Mouse (Mus musculus) liver, embryonic 11.5 days (tissue): ENCODE measurements around the gene Pan3. TPM values are rescaled to one million over a fixed set of nuclear protein-coding genes. Genes with fewer than 3 reads are reported as not detected.

ENCODE experiments used
- ATAC-seq: fragments of 200-750 bp; cut with Nextera tagmentation; replicated peaks from 2 replicates; pipeline ENCODE4 v1.8.0; 2017; ENCODE audit warnings: moderate number of reproducible peaks, mild to moderate bottlenecking, moderate TSS enrichment, moderate library complexity; ENCODE audit not compliant: low FRiP score
- DNase-seq: peaks from one replicate; pipeline ENCODE4 v3.0.0-alpha.2; 2017; ENCODE audit warnings: low spot score
- H3K27ac ChIP-seq: fragments of 300-500 bp; sonication (generic); 2 replicates; pipeline ENCODE4 v1.5.1; 2014; ENCODE audit warnings: mild to moderate bottlenecking, low read depth, low read length, control low read depth
- H3K27me3 ChIP-seq: fragments of 300-500 bp; sonication (generic); replicated peaks from 2 replicates; pipeline ENCODE4 v1.6.1; 2014; ENCODE audit warnings: low read length, mixed read lengths; ENCODE audit not compliant: control insufficient read depth, insufficient read depth
- H3K36me3 ChIP-seq: fragments of 300-500 bp; sonication (generic); 2 replicates; pipeline ENCODE4 v1.6.1; 2014; ENCODE audit warnings: mild to moderate bottlenecking, low read length, moderate library complexity, mixed read lengths; ENCODE audit not compliant: control insufficient read depth, insufficient read depth
- H3K4me1 ChIP-seq: fragments of 300-500 bp; sonication (generic); replicated peaks from 2 replicates; pipeline ENCODE4 v1.6.1; 2014; ENCODE audit warnings: low read length, mixed read lengths; ENCODE audit not compliant: control insufficient read depth, insufficient read depth
- H3K4me2 ChIP-seq: fragments of 300-500 bp; sonication (generic); 2 replicates; pipeline ENCODE4 v1.6.1; 2014; ENCODE audit warnings: mild to moderate bottlenecking, control low read depth, moderate library complexity
- H3K4me3 ChIP-seq: fragments of 300-500 bp; sonication (generic); 2 replicates; pipeline ENCODE4 v1.5.1; 2014; ENCODE audit warnings: low read depth, low read length, control low read depth
- H3K9ac ChIP-seq: fragments of 300-500 bp; sonication (generic); 2 replicates; pipeline ENCODE4 v1.6.1; 2014; ENCODE audit warnings: low read depth, low read length, control low read depth
- H3K9me3 ChIP-seq: fragments of 300-500 bp; sonication (generic); 2 replicates; pipeline ENCODE4 v1.6.1; 2016; ENCODE audit warnings: low read length, inconsistent platforms, mixed read lengths; ENCODE audit not compliant: control insufficient read depth
- WGBS: fragments of 180-500 bp; shearing (Covaris S2); extraction: QIAGEN DNeasy Blood & Tissue Kit; methylation state at CpG from one replicate; pipeline ENCODE4 v1.1.7; 2014; 5-methylcytosine and 5-hydroxymethylcytosine counted together
- polyA plus RNA-seq: library from polyadenylated mRNA; unstranded; fragments of >200 nt; fragmentation: Nextera tagmentation; extraction: Ambion mirVana; gene quantifications from 2 replicates; pipeline ENCODE4 v1.2.1, GENCODE M21; 2014

Pan3 gene
- polyA plus RNA-seq, 1 experiment from 2014 or later = 73.8 TPM

DNA sequence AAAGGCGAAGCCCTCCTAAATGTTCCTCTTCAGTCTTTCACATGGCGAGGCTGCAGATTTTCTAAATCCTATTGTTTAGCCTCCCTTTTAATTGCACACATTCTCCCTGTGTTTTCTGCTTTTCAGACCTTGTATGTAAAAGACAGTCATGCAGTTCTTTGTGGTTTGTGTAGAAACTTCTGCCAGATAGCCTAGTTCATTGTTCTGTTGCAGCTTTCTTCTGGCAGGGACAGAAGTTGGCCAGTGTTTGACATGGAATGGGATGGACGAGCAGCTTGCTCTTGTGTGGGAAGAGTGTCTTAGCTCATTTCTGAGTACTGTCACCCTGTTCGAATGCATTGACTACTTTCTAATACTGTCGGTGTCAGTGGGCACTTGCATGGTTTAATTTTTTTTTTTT, 6.5 kb downstream of the Pan3 start:
- Histone ChIP-seq H3K4me1 (peaks cover 64% of the 10 kb centered on the region), H3K4me3 (no peak overlapping the region), H3K9ac (no peak overlapping the region), H3K27ac (no peak overlapping the region), H3K27me3 (no peaks in the 10 kb centered on the region), H3K9me3 (no peaks in the 10 kb centered on the region), H3K4me2 (0 out of 2 replicates have a peak overlapping the region, but pooled peaks have one; percentile 1), H3K36me3 (no peaks in the 10 kb centered on the region; the same call in 1 of the 2 replicates)
- ATAC-seq = no peak
- no peak for DNase-seq
- 85% methylated on average over 5 of the region's 5 CpGs for whole genome bisulfite sequencing

- H3K4me3 ChIP-seq = no peak overlapping the region
- DNase-seq = no peak
- no peak overlapping the region for H3K9ac ChIP-seq
- peak overlapping the region; percentile 55 for H3K4me2 ChIP-seq
- H3K36me3 ChIP-seq = no peaks in the 10 kb centered on the region; the same call in 1 of the 2 replicates
- no peaks in the 10 kb centered on the region for H3K27me3 ChIP-seq
- ATAC-seq = no peak
- H3K9me3 ChIP-seq = no peaks in the 10 kb centered on the region
- peak overlapping the region; percentile 84 for H3K27ac ChIP-seq
- peaks cover 64% of the 10 kb centered on the region for H3K4me1 ChIP-seq
- 70% methylated on average over 3 of the region's 3 CpGs for WGBS
Measured at GRCm38 (mm10) chr5:147440996-147441507, 11.1 kb downstream of the Pan3 start.

DNA sequence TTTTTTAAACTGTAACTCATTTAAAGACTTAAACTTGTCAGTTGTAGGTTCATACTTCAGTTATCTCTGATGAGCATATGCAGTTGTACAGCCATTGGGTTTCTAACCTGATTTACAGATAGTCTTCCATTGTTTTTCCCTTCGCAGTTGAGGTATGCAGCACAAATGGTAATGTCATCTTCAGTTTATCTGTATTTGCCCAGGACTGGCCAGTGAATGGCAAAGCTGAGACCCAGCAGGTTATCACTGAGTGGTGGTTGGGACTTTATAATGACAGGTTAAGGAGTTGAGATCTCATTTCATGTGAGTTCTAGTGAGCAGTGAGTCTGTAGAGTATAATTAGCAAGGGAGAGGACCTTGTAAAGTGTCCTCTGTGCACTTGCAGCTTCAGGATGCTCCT, 12.0 kb downstream of the Pan3 start:
- peak; percentile 83 for ATAC-seq
- no peaks in the 10 kb centered on the region for H3K9me3 ChIP-seq
- peak overlapping the region; percentile 34; the same call in 1 of the 2 replicates for H3K9ac ChIP-seq
- 40% methylated on average over 1 of the region's 1 CpGs for WGBS
- no peaks in the 10 kb centered on the region; the same call in 1 of the 2 replicates for H3K36me3 ChIP-seq
- H3K4me1 ChIP-seq = peaks cover 55% of the 10 kb centered on the region
- DNase-seq = no peak
- H3K4me3 ChIP-seq = 0 out of 2 replicates have a peak overlapping the region, but pooled peaks have one; percentile 5
- H3K27me3 ChIP-seq = no peaks in the 10 kb centered on the region
- peak overlapping the region; percentile 92 for H3K27ac ChIP-seq
- peak overlapping the region; percentile 56 for H3K4me2 ChIP-seq

GRCm38 (mm10) chr5:147442741-147443140, 12.8 kb downstream of the Pan3 start:
- DNase-seq = no peak
- H3K9me3 ChIP-seq = no peaks in the 10 kb centered on the region
- H3K27ac ChIP-seq = peak overlapping the region; percentile 92; the same call in 1 of the 2 replicates
- no peaks in the 10 kb centered on the region; the same call in 1 of the 2 replicates for H3K36me3 ChIP-seq
- peak overlapping the region; percentile 34; the same call in 1 of the 2 replicates for H3K9ac ChIP-seq
- ATAC-seq = no peak
- 73% methylated on average over 4 of the region's 4 CpGs for WGBS
- no peaks in the 10 kb centered on the region for H3K27me3 ChIP-seq
- peak overlapping the region; percentile 56 for H3K4me2 ChIP-seq
- peaks cover 48% of the 10 kb centered on the region for H3K4me1 ChIP-seq
- no peak overlapping the region for H3K4me3 ChIP-seq

GRCm38 (mm10) chr5:147444298-147444697, 14.3 kb downstream of the Pan3 start:
- H3K4me1 ChIP-seq = peaks cover 40% of the 10 kb centered on the region
- peak; percentile 69 for ATAC-seq

GRCm38 (mm10) chr5:147444757-147445156, 14.8 kb downstream of the Pan3 start:
- Histone ChIP-seq H3K27me3 (no peaks in the 10 kb centered on the region), H3K4me2 (peak overlapping the region; percentile 48), H3K4me1 (peaks cover 40% of the 10 kb centered on the region), H3K27ac (peak overlapping the region; percentile 60; the same call in 1 of the 2 replicates), H3K4me3 (no peak overlapping the region), H3K9ac (no peak overlapping the region), H3K9me3 (no peaks in the 10 kb centered on the region), H3K36me3 (no peaks in the 10 kb centered on the region; the same call in 1 of the 2 replicates)
- 78% methylated on average over 2 of the region's 2 CpGs for WGBS
- ATAC-seq (peak; percentile 56; the same call in 1 of the 2 replicates), DNase-seq (no peak)

More at GRCm38 (mm10) chr5:147444298-147444697, 14.3 kb downstream of the Pan3 start:
- peak overlapping the region; percentile 48 for H3K4me2 ChIP-seq
- no peak overlapping the region for H3K9ac ChIP-seq
- no peak for DNase-seq
- H3K4me3 ChIP-seq = no peak overlapping the region
- no peaks in the 10 kb centered on the region; the same call in 1 of the 2 replicates for H3K36me3 ChIP-seq
- H3K27me3 ChIP-seq = no peaks in the 10 kb centered on the region
- 53% methylated on average over 6 of the region's 6 CpGs for WGBS
- no peak overlapping the region for H3K27ac ChIP-seq
- H3K9me3 ChIP-seq = no peaks in the 10 kb centered on the region

DNA sequence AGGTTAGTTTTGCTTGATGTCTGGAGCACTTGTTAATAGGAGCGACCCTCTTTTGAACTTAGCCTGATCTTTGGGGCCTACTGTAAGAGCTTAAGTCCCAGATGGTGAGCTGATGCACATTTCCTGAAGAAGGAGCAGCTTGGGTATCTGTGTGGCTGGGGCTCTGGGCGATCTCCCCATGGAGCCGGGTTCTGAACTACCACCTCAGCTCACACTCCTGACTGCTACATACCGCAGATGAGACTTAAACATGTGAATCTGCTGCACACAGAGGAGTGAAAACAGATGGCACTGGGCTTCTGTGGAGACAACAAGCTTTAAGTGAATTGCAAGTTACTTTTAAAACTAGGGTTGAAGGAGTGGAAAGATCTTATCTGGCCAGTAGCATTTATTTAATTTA, 15.3 kb downstream of the Pan3 start:
- WGBS = 80% methylated on average over 4 of the region's 4 CpGs
- Histone ChIP-seq H3K4me1 (peaks cover 40% of the 10 kb centered on the region), H3K4me3 (no peak overlapping the region), H3K27ac (peak overlapping the region; percentile 60; the same call in 1 of the 2 replicates), H3K4me2 (peak overlapping the region; percentile 8; the same call in 1 of the 2 replicates), H3K36me3 (no peaks in the 10 kb centered on the region; the same call in 1 of the 2 replicates), H3K9me3 (no peaks in the 10 kb centered on the region), H3K27me3 (no peaks in the 10 kb centered on the region), H3K9ac (no peak overlapping the region)
- ATAC-seq (no peak), DNase-seq (no peak)

DNA sequence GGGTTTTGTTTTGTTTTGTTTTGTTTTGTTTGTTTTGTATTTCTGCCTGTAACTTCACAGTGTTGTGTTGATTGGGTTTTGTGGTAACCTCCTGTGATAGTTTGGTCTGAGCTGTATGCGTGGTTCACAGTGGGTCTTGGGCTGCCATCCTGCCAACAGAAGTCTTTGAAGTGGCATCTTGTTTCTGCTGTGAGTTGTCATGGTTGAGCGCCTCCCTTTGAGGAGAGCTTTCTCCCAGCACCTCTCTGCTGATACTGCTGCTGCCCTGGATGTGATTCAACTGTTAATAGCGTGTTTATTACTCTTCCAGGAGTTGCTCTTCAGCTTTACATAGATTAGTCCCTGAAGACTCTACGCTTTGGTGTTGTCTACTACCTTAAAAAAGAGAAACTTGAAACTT, 18.6 kb downstream of the Pan3 start:
- DNase-seq (no peak), ATAC-seq (no peak)
- Histone ChIP-seq H3K4me1 (peaks cover 17% of the 10 kb centered on the region), H3K9ac (no peak overlapping the region), H3K27me3 (no peaks in the 10 kb centered on the region), H3K4me3 (no peak overlapping the region), H3K36me3 (peaks cover 3% of the 10 kb centered on the region; the same call in 1 of the 2 replicates), H3K9me3 (no peaks in the 10 kb centered on the region), H3K4me2 (no peak overlapping the region), H3K27ac (no peak overlapping the region)
- WGBS = 85% methylated on average over 4 of the region's 4 CpGs

DNA sequence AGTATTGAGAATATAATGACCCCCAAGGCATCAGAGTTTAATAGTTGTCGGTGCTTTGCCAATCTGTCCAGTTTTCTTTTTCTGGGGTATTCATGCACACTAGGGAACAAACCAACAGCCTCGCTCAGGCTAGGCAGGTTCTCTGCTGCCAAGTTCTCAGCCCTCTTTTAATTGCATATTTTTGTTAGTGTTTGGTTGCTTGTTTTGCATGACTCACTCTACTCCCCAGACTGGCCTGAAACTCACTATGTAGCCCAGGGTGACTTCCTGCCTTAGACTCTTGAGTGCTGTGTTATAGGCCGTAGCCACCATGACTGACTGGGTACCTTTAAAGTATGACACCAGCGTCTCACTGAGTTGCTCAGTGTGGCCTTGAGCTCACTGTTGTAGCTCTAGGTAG, 19.0 kb downstream of the Pan3 start:
- no peaks in the 10 kb centered on the region for H3K9me3 ChIP-seq
- WGBS = 89% methylated on average over 4 of the region's 4 CpGs
- no peak for ATAC-seq
- H3K4me2 ChIP-seq = no peak overlapping the region
- peaks cover 14% of the 10 kb centered on the region for H3K4me1 ChIP-seq
- no peak overlapping the region for H3K4me3 ChIP-seq
- H3K36me3 ChIP-seq = peaks cover 3% of the 10 kb centered on the region; the same call in 1 of the 2 replicates
- H3K27ac ChIP-seq = no peak overlapping the region
- H3K27me3 ChIP-seq = no peaks in the 10 kb centered on the region
- DNase-seq = no peak
- H3K9ac ChIP-seq = no peak overlapping the region
